Mouse (Mus musculus): ENCODE data around the gene Flna. TPM values are rescaled to one million over a fixed set of nuclear protein-coding genes. Genes with fewer than 3 reads are reported as not detected.
"Not testable (repeated sequence)": the region's sequence is repeated elsewhere in the genome, so short reads cannot be mapped to it uniquely, and the experiment has no call there.

Flna gene
- total RNA-seq, 4 experiments from 2014 or later: 48.4 to 70.4 (median 61.4) TPM

- DNase-seq (ENCODE audit: low spot score in 2 of 2): no peak
Observed at GRCm38 (mm10) chrX:74246693-74247092, 2.9 kb downstream of the Flna start.

DNA sequence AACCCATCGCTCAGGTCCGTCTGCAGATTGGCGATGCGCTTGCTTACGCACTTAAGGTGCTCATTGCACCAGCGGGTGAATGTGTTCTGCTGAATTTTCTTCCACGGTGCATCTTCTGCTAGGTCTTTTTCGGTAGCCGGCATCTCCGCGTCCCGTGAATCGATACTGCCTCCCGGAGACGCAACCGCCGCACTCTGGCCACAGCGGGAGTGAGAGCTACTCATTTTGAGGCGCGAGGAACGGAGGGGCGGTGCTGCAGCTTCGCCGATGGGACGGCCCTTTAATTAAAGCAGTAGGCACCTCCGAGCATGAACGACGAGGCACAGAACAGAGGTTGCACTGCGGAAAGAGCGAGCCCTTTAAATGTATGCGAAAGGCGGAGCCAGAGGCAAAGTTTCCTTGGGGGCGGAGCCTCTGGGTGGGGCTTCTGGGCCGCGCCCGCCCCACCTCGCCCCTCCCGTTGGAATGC, 3.4 kb downstream of the Flna start:
- peak; percentile 75 to 87 for DNase-seq (ENCODE audit: low spot score in 2 of 2)

- DNase-seq (ENCODE audit: low spot score in 2 of 2): peak; percentile 23 to 67
Observed at GRCm38 (mm10) chrX:74245687-74246086, 3.9 kb downstream of the Flna start.

DNA sequence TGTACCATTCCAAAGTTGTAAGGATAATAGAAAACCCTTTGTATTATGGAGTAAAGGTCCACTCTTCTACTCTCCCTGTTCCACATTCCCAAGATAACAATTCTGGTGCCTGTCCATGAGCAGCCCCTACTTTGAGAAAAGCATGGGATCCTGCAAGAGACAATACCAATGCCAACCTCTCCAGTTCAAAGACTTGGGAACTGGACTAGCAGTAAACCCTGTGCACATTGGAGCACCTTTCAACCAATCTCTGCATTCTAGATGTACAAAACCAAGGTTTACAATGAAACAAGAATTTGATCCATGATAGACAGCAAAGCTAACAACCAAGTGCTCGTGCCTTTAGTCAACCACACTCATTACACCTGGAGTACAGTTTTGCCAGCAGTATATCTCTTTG, 4.5 kb downstream of the Flna start:
- DNase-seq (ENCODE audit: low spot score in 2 of 2): no peak

DNA sequence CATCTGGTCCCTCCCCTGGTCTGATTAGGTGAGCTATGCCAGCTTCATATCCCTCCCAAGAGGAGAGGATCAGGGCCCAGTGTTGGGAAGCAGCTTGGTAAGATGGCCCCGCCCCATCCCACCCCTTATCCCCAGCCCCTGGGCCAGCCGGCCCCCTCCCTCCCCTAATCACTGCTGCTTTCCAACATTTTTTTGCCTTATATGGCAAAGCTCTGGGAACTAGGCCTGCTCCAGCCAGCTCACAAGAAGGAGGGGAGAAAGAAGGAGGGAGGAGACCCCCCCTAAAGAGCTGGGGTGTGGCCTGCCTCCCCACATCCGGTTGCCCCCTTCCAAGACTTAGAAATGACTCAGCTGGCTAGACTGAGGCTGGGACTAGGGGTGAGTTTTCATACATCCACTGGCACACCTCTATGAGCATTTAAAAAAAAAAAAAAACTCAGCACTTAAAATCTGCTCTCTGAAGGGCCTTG, 5.0 kb downstream of the Flna start:
- no peak for DNase-seq (ENCODE audit: low spot score in 2 of 2)

GRCm38 (mm10) chrX:74243807-74244206, 5.8 kb downstream of the Flna start:
- no peak for DNase-seq (ENCODE audit: low spot score in 2 of 2)

DNA sequence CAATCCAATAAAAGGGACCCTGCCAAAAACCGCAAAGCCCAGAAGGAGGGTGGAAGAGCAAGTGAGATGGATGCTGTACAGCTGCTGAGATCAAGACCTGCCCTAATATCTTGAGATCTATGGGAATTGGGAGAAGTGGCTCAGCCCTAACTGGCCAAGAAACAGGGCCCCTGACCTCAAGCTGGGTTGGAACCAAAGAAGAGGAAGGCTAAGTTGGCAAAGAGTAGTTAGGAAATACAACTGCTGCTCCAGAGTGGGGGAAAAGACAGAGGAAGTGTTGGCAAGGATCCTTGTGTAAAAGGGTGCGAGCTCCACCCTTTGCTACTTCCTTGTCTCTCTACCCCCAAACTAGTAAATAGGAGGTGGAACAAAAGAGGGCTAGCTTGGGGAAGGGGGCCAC, 6.2 kb downstream of the Flna start:
- no peak for DNase-seq (ENCODE audit: low spot score in 2 of 2)

DNA sequence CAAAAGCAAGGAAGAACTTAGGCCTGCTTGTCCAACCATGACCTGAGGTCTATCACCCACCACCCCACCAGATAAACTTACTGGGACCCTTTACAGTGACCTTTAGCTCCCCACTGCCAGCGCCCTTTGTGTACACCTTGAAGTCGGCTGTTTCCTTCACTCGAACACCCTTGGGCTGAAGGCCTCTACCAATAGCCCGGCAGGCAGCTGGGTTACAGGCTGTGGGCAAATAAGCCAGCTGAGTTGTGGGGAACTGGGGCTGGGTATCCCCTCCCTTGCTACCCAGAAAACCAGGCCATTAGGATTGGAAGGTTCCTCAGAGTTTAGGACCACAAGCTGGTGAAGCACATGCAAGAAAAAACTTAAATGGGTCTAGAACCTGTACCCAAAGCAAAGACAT, 9.3 kb downstream of the Flna start:
- DNase-seq (ENCODE audit: low spot score in 2 of 2): no peak

DNA sequence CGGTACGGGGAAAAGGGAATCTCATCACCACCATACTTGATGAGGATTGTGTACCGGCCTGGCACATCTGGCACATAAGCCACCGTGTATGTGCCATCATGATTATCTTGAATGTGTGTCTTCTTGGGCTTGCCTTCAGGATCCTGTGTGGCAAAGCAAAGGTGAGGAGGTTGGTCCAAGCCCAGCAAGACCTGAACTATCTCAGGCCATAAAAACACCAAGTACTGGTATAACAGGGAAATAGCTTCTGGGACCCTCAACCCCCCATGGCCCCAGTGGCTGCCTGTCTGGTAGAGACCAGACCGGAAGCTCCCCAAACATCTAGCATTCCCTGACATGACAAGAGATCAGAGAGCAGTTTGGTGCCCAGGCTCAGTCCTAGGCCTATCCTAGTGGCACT, 16.4 kb downstream of the Flna start:
- no peak for DNase-seq (ENCODE audit: low spot score in 2 of 2)

- DNase-seq (ENCODE audit: low spot score in 2 of 2): no peak
Observed at GRCm38 (mm10) chrX:74230038-74230437, 19.6 kb downstream of the Flna start.

DNA sequence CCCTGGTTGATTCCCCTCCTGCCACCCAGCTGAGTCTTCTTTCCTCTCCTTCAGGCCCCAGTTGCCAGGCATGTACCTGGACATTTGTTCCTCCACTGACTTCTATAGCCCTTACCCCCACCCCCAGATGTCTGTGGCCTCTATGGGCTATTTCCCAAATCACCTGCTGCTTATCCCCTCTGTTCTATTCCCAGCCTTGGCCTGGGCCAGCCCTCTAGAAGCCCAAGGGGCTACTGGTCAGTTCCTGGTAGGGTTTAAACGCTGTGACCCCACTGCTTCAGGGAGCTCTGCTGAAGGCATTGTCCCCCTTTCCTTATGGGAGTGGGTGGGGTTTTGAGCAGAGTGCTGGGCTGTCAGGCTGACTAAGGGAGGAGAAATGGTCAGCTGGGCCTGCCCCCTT, 29.5 kb downstream of the Flna start:
- not testable (repeated sequence) for DNase-seq (ENCODE audit: low spot score in 2 of 2)

GRCm38 (mm10) chrX:74219449-74219848, 30.2 kb downstream of the Flna start:
- DNase-seq (ENCODE audit: low spot score in 2 of 2): no peak

GRCm38 (mm10) chrX:74218496-74218895, 31.1 kb downstream of the Flna start:
- no peak for DNase-seq (ENCODE audit: low spot score in 2 of 2)

- DNase-seq (ENCODE audit: low spot score in 2 of 2): no peak
Observed at GRCm38 (mm10) chrX:74203556-74203955, 46.1 kb downstream of the Flna start.

- DNase-seq (ENCODE audit: low spot score in 2 of 2): no peak
Observed at GRCm38 (mm10) chrX:74176959-74177358, 72.7 kb downstream of the Flna start, which contains the start of gene Tktl1. Gene Tktl1, plus strand, starts transcription at chrX:74177259.

Small RNAs within 50 kb of the gene (microRNA-seq; reads per million reads assigned to microRNA genes)
- 0 reads per million in 2 experiments for gene Mir7091

Other genes starting within 250 kb of the Flna start
- gene Irak1, start 225.9 kb downstream of the Flna start, total RNA-seq (2022): 10 to 100 TPM; 54.0 to 61.3 (median 54.2) TPM
- 1 to 10 TPM in 1 of 4 experiments, under 1 TPM in 1, not detected in 2; 0.59 to 2.5 TPM for gene Opn1mw, start 122.4 kb downstream of the Flna start, total RNA-seq (2022)
- 10 to 100 TPM; 87.7 to 95.0 (median 90.3) TPM for gene Mecp2, start 114.5 kb downstream of the Flna start, total RNA-seq (2022)
- gene Tex28, start 82.0 kb downstream of the Flna start, total RNA-seq (2022): not detected
- gene Tktl1, start 72.6 kb downstream of the Flna start, total RNA-seq (2022): not detected
- 10 to 100 TPM; 33.5 to 39.5 (median 38.8) TPM for gene Emd, start 4.9 kb upstream of the Flna start, total RNA-seq (2022)
- 100 to 1,000 TPM; 134 to 270 (median 185) TPM for gene Rpl10, start 21.0 kb upstream of the Flna start, total RNA-seq (2022)
- gene Taz, start 32.1 kb upstream of the Flna start, total RNA-seq (2022): 10 to 100 TPM; 60.9 to 67.1 (median 63.8) TPM
- gene Dnase1l1, start 32.5 kb upstream of the Flna start, total RNA-seq (2022): 1 to 10 TPM; 1.8 to 5.0 (median 3.1) TPM
- 100 to 1,000 TPM; 362 to 373 (median 369) TPM for gene Atp6ap1, start 47.3 kb upstream of the Flna start, total RNA-seq (2022)
- 100 to 1,000 TPM; 615 to 673 (median 650) TPM for gene Gdi1, start 55.2 kb upstream of the Flna start, total RNA-seq (2022)
- 10 to 100 TPM; 31.3 to 37.6 (median 33.6) TPM for gene Fam50a, start 63.2 kb upstream of the Flna start, total RNA-seq (2022)
- gene Plxna3, start 79.2 kb upstream of the Flna start, total RNA-seq (2022): 10 to 100 TPM; 21.6 to 29.4 (median 25.8) TPM
- gene Lage3, start 103.8 kb upstream of the Flna start, total RNA-seq (2022): 10 to 100 TPM; 22.3 to 28.7 (median 25.7) TPM
- 10 to 100 TPM; 62.8 to 70.3 (median 68.1) TPM for gene Ubl4a, start 123.4 kb upstream of the Flna start, total RNA-seq (2022)
- 1 to 10 TPM; 2.8 to 4.5 (median 3.7) TPM for gene Slc10a3, start 123.5 kb upstream of the Flna start, total RNA-seq (2022)
- gene Fam3a, start 143.5 kb upstream of the Flna start, total RNA-seq (2022): 10 to 100 TPM; 16.8 to 29.9 (median 20.9) TPM
- gene Ikbkg, start 143.5 kb upstream of the Flna start, total RNA-seq (2022): 10 to 100 TPM; 47.2 to 59.1 (median 51.5) TPM
- gene G6pdx, start 179.4 kb upstream of the Flna start, total RNA-seq (2022): 10 to 100 TPM; 32.6 to 42.0 (median 37.0) TPM
- gene Gm6880, start 231.6 kb upstream of the Flna start, total RNA-seq (2022): not detected